Mouse (Mus musculus): ENCODE measurements around the gene Gm40193. TPM values are rescaled to one million over a fixed set of nuclear protein-coding genes. Genes with fewer than 3 reads are reported as not detected.

Gene Gm40193
- polyA plus RNA-seq, 1 experiment: not detected

DNA sequence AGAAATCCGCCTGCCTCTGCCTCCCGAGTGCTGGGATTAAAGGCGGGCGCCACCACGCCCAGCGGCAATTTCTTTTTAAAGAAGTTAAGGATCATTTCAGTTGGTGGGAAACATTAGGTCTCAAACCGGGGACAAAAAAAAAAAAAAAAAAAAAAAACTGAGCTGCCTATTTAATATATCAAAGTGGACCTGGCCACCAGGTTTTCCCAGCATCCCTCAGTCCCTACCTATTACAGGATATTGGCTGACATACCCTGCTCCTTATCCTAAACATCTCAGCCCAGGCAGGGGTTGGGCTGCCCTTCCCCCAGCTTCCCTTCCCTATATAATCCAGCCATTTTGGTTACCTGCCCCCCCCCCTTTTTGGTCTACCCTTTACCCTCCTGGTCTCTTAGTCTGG lies 20.9 kb downstream of the Gm40193 start:
- Histone ChIP-seq H3K36me3 (ENCODE audit: control insufficient read depth, insufficient read depth) (no peaks in the 10 kb centered on the region), H3K79me2 (ENCODE audit: control insufficient read depth, insufficient read depth) (no peaks in the 10 kb centered on the region), H3K27me3 (ENCODE audit: control insufficient read depth, insufficient read depth, insufficient read length) (peaks cover 18% of the 10 kb centered on the region), H3K4me2 (ENCODE audit: low read depth) (no peak overlapping the region), H3K4me3 (no peak overlapping the region), H3ac (ENCODE audit: control insufficient read depth, insufficient read length) (no peak overlapping the region)
- TF ChIP-seq SRF (IDR thresholded peaks at IDR 0.05; ENCODE audit: control insufficient read depth, insufficient read length, low read depth): no peak
- TF ChIP-seq E2F4 (IDR thresholded peaks at IDR 0.05; ENCODE audit: insufficient read depth): no peak
- TF ChIP-seq POLR2AphosphoS2 (IDR thresholded peaks at IDR 0.05; ENCODE audit: insufficient read length, low read depth): no peak
- no peak for TF ChIP-seq MAX (IDR thresholded peaks at IDR 0.05; ENCODE audit: low read depth)
- no peak for TF ChIP-seq CEBPB (IDR thresholded peaks at IDR 0.05; ENCODE audit: insufficient read depth, poor library complexity, severe bottlenecking)
- TF ChIP-seq TCF3 (IDR thresholded peaks at IDR 0.05; ENCODE audit: insufficient read length, low read depth): no peak
- TF ChIP-seq MYOG (IDR thresholded peaks at IDR 0.05; ENCODE audit: control insufficient read depth in 1 of 3, insufficient read depth in 1 of 3, insufficient read length in 2 of 3, low read depth in 2 of 3): no peak
- no peak for TF ChIP-seq MYOD1 (IDR thresholded peaks at IDR 0.05; ENCODE audit: control insufficient read depth in 1 of 3, insufficient read length in 2 of 3, low read depth in 2 of 3)
- TF ChIP-seq TCF12 (IDR thresholded peaks at IDR 0.05; ENCODE audit: insufficient read depth, poor library complexity, severe bottlenecking): no peak
- no peak for TF ChIP-seq POLR2A (IDR thresholded peaks at IDR 0.05; ENCODE audit: insufficient read length, low read depth)
- no peak for TF ChIP-seq REST (IDR thresholded peaks at IDR 0.05; ENCODE audit: insufficient read depth, insufficient read length)
- TF ChIP-seq USF1 (IDR thresholded peaks at IDR 0.05; ENCODE audit: low read depth): no peak

DNA sequence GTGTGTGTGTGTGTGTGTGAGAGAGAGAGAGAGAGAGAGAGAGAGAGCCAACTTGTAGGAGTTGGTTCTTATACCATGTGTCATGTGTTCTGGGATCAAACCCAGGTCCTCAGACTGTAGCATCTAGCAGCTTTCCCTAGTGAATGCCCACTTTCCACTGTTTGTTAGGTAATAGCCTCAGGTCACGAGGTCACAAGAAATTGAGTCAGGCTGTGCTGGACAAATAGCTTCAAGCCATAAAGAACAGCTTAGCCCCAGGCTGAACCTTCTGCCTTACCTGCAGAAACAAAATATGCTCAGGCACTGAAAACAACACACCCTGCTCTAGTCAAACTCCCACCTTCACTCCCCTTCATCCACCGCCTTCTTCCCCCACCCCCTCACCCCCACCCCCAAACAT lies 21.5 kb downstream of the Gm40193 start:
- no peaks in the 10 kb centered on the region for H3K36me3 ChIP-seq (ENCODE audit: control insufficient read depth, insufficient read depth)
- no peaks in the 10 kb centered on the region for H3K79me2 ChIP-seq (ENCODE audit: control insufficient read depth, insufficient read depth)
- H3K4me3 ChIP-seq: no peak overlapping the region
- TF ChIP-seq CEBPB (IDR thresholded peaks at IDR 0.05; ENCODE audit: insufficient read depth, poor library complexity, severe bottlenecking): no peak
- no peak for TF ChIP-seq POLR2AphosphoS2 (IDR thresholded peaks at IDR 0.05; ENCODE audit: insufficient read length, low read depth)
- no peak for TF ChIP-seq TCF12 (IDR thresholded peaks at IDR 0.05; ENCODE audit: insufficient read depth, poor library complexity, severe bottlenecking)
- peaks cover 18% of the 10 kb centered on the region for H3K27me3 ChIP-seq (ENCODE audit: control insufficient read depth, insufficient read depth, insufficient read length)
- H3K4me2 ChIP-seq (ENCODE audit: low read depth): no peak overlapping the region
- no peak overlapping the region for H3ac ChIP-seq (ENCODE audit: control insufficient read depth, insufficient read length)

DNA sequence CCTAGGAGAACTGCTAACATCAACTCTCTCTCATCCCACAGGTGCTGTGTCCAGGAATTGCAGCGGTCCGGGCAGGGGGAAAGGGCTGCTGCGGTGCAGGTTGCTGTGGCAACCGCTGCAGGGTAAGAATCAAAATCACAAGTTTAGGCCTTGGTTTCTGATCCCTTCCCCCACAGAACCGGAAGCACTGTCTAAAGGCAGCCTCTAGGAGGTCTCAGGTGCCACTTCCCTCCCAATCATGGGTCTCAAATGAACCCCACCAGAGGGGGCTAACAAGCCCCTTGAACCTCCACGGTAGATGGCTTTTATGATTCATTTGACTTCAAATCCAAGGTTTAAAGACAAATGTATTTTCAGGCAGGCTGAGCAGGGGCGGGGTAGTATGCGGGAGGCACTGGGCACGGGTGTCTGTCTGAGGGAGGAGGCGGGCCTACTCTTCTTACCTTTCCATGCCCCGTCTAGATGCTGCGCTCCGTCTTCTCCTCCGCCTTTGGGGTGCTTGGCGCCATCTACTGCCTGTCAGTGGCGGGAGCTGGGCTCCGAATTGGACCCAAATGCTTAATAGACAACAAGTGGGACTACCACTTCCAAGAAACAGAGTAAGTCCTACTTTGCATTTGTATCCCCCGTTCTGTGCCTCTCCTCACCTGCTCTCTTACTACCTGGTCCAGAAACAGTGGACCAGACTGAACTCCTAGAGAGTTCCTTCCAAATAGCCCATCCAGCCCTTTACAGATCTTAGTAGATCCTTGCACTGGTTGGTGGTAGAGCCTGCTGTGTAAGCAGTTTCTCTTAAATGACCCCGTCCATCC lies 22.8 kb downstream of the Gm40193 start:
- Histone ChIP-seq H3ac (ENCODE audit: control insufficient read depth, insufficient read length) (no peak overlapping the region), H3K27me3 (ENCODE audit: control insufficient read depth, insufficient read depth, insufficient read length) (peaks cover 20% of the 10 kb centered on the region), H3K4me3 (no peak overlapping the region), H3K79me2 (ENCODE audit: control insufficient read depth, insufficient read depth) (no peaks in the 10 kb centered on the region), H3K4me2 (ENCODE audit: low read depth) (no peak overlapping the region), H3K36me3 (ENCODE audit: control insufficient read depth, insufficient read depth) (no peaks in the 10 kb centered on the region)
- TF ChIP-seq REST (IDR thresholded peaks at IDR 0.05; ENCODE audit: insufficient read depth, insufficient read length) (no peak), SRF (IDR thresholded peaks at IDR 0.05; ENCODE audit: control insufficient read depth, insufficient read length, low read depth) (no peak), MYOG (IDR thresholded peaks at IDR 0.05; ENCODE audit: control insufficient read depth in 1 of 3, insufficient read depth in 1 of 3, insufficient read length in 2 of 3, low read depth in 2 of 3) (no peak), USF1 (IDR thresholded peaks at IDR 0.05; ENCODE audit: low read depth) (no peak), E2F4 (IDR thresholded peaks at IDR 0.05; ENCODE audit: insufficient read depth) (no peak), TCF12 (IDR thresholded peaks at IDR 0.05; ENCODE audit: insufficient read depth, poor library complexity, severe bottlenecking) (no peak), TCF3 (IDR thresholded peaks at IDR 0.05; ENCODE audit: insufficient read length, low read depth) (no peak), CEBPB (IDR thresholded peaks at IDR 0.05; ENCODE audit: insufficient read depth, poor library complexity, severe bottlenecking) (no peak)

DNA sequence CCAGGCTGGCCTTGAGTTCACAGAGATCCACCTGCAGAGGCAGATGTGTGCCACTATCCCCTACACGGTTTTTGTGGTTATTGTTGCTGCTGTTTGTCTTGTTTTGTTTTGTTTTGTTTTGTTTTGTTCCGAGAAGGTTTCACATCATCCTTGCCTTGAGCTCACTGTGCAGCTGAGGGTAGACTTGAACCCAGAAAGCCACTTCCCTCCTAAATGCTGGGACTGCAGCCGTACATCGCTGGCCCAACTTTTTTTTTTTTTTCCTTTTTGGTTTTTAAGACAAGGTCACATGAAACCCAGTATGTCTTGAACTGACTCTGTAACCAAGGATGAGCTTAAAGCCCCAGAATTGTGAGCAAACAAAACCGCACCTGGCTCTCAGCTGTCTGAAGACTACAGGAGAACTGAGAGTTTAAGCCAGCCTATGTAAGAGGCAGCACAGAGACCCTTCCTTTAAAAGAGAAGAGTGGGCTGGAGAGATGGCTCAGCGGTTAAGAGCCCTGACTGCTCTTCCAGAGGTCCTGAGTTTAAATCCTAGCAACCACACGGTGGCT lies 25.7 kb downstream of the Gm40193 start:
- Histone ChIP-seq H3K4me3 (no peak overlapping the region), H3ac (ENCODE audit: control insufficient read depth, insufficient read length) (no peak overlapping the region), H3K27me3 (ENCODE audit: control insufficient read depth, insufficient read depth, insufficient read length) (peaks cover 32% of the 10 kb centered on the region), H3K36me3 (ENCODE audit: control insufficient read depth, insufficient read depth) (no peaks in the 10 kb centered on the region), H3K79me2 (ENCODE audit: control insufficient read depth, insufficient read depth) (no peaks in the 10 kb centered on the region), H3K4me2 (ENCODE audit: low read depth) (no peak overlapping the region)
- TF ChIP-seq SRF (IDR thresholded peaks at IDR 0.05; ENCODE audit: control insufficient read depth, insufficient read length, low read depth) (no peak), TCF12 (IDR thresholded peaks at IDR 0.05; ENCODE audit: insufficient read depth, poor library complexity, severe bottlenecking) (no peak), MYOD1 (IDR thresholded peaks at IDR 0.05; ENCODE audit: control insufficient read depth in 1 of 3, insufficient read length in 2 of 3, low read depth in 2 of 3) (no peak)

DNA sequence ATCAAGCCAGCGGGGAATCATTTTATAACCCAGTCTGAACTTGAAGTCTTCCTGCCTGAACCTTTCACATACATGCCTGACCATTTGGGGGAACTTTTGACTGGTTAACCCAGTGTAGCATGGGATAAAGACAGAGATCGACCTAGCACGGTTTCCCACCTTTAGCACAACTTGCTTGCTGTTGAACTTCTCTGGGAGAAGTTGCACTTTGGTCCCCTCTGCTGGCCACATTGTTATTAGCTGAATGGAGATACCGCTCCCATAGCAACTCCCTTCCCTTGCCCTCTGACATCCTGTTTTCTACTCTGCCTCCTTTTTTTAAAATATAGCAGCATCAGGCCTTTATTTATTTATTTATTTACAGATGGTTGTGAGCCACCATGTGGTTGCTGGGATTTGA lies 26.4 kb downstream of the Gm40193 start:
- Histone ChIP-seq H3K79me2 (ENCODE audit: control insufficient read depth, insufficient read depth) (no peaks in the 10 kb centered on the region), H3K27me3 (ENCODE audit: control insufficient read depth, insufficient read depth, insufficient read length) (peaks cover 34% of the 10 kb centered on the region), H3K36me3 (ENCODE audit: control insufficient read depth, insufficient read depth) (no peaks in the 10 kb centered on the region), H3ac (ENCODE audit: control insufficient read depth, insufficient read length) (no peak overlapping the region), H3K4me2 (ENCODE audit: low read depth) (peak overlapping the region; percentile 68), H3K4me3 (no peak overlapping the region)
- TF ChIP-seq MYOG (IDR thresholded peaks at IDR 0.05; ENCODE audit: control insufficient read depth in 1 of 3, insufficient read depth in 1 of 3, insufficient read length in 2 of 3, low read depth in 2 of 3): no peak
- TF ChIP-seq TCF3 (IDR thresholded peaks at IDR 0.05; ENCODE audit: insufficient read length, low read depth): no peak
- TF ChIP-seq SRF (IDR thresholded peaks at IDR 0.05; ENCODE audit: control insufficient read depth, insufficient read length, low read depth): no peak
